Mouse (Mus musculus): ENCODE data around the gene Pard3b. TPM values are rescaled to one million over a fixed set of nuclear protein-coding genes. Genes with fewer than 3 reads are reported as not detected.

The Pard3b gene
- polyA plus RNA-seq, 1 experiment: 3.4 TPM

- no peaks in the 10 kb centered on the region for H3K27me3 ChIP-seq (replicated peaks; ENCODE audit: control insufficient read depth, insufficient read depth, low read length)
- no peak for TF ChIP-seq POLR2A (IDR thresholded peaks at IDR 0.05; ENCODE audit: low read depth, low read length)
- no peak for TF ChIP-seq CTCF (conservative IDR thresholded peaks at IDR 0.05; ENCODE audit: insufficient read depth, insufficient read length, low read depth, low read length)
- DNase-seq: no peak
- H3K4me3 ChIP-seq (ENCODE audit: insufficient read depth, low read depth, low read length): no peak overlapping the region
- H3K27ac ChIP-seq (ENCODE audit: insufficient read depth, low read depth, low read length): peak overlapping the region; percentile 9; the same call in 1 of the 2 replicates
- H3K4me1 ChIP-seq (ENCODE audit: control insufficient read depth, insufficient read depth, low read length): no peaks in the 10 kb centered on the region
- H3K36me3 ChIP-seq (ENCODE audit: control insufficient read depth, insufficient read depth, low read length): no peaks in the 10 kb centered on the region
- 75% methylated on average over 10 of the region's 10 CpGs for WGBS
These were observed 778.2 kb downstream of the Pard3b start for GRCm38 (mm10) chr1:62416627-62417374.

- Histone ChIP-seq H3K36me3 (ENCODE audit: control insufficient read depth, insufficient read depth, low read length) (no peaks in the 10 kb centered on the region), H3K4me1 (ENCODE audit: control insufficient read depth, insufficient read depth, low read length) (peaks cover 3% of the 10 kb centered on the region; the same call in 1 of the 2 replicates), H3K27me3 (replicated peaks; ENCODE audit: control insufficient read depth, insufficient read depth, low read length) (no peaks in the 10 kb centered on the region), H3K27ac (ENCODE audit: insufficient read depth, low read depth, low read length) (peak overlapping the region; percentile 68), H3K4me3 (ENCODE audit: insufficient read depth, low read depth, low read length) (no peak overlapping the region)
- 44% methylated on average over 10 of the region's 10 CpGs for WGBS
- DNase-seq: peak; percentile 74
- TF ChIP-seq CTCF (conservative IDR thresholded peaks at IDR 0.05; ENCODE audit: insufficient read depth, insufficient read length, low read depth, low read length): no peak
- no peak for TF ChIP-seq POLR2A (IDR thresholded peaks at IDR 0.05; ENCODE audit: low read depth, low read length)
These were observed 784.4 kb downstream of the Pard3b start for GRCm38 (mm10) chr1:62422896-62423650.

- TF ChIP-seq POLR2A (IDR thresholded peaks at IDR 0.05; ENCODE audit: low read depth, low read length) (no peak), CTCF (conservative IDR thresholded peaks at IDR 0.05; ENCODE audit: insufficient read depth, insufficient read length, low read depth, low read length) (no peak)
- no peak overlapping the region for H3K27ac ChIP-seq (ENCODE audit: insufficient read depth, low read depth, low read length)
- H3K36me3 ChIP-seq (ENCODE audit: control insufficient read depth, insufficient read depth, low read length): no peaks in the 10 kb centered on the region
- WGBS: 55% methylated on average over 2 of the region's 2 CpGs
- DNase-seq: no peak
- peaks cover 3% of the 10 kb centered on the region; the same call in 1 of the 2 replicates for H3K4me1 ChIP-seq (ENCODE audit: control insufficient read depth, insufficient read depth, low read length)
- H3K27me3 ChIP-seq (replicated peaks; ENCODE audit: control insufficient read depth, insufficient read depth, low read length): no peaks in the 10 kb centered on the region
- H3K4me3 ChIP-seq (ENCODE audit: insufficient read depth, low read depth, low read length): no peak overlapping the region
These were observed 786.7 kb downstream of the Pard3b start for GRCm38 (mm10) chr1:62425369-62425768.

GRCm38 (mm10) chr1:62428736-62429135 lies 790.1 kb downstream of the Pard3b start:
- no peaks in the 10 kb centered on the region for H3K36me3 ChIP-seq (ENCODE audit: control insufficient read depth, insufficient read depth, low read length)
- peak overlapping the region; percentile 36; the same call in 1 of the 2 replicates for H3K27ac ChIP-seq (ENCODE audit: insufficient read depth, low read depth, low read length)
- peak; percentile 67 for DNase-seq
- H3K4me3 ChIP-seq (ENCODE audit: insufficient read depth, low read depth, low read length): no peak overlapping the region
- WGBS: 70% methylated on average over 6 of the region's 6 CpGs
- no peaks in the 10 kb centered on the region for H3K4me1 ChIP-seq (ENCODE audit: control insufficient read depth, insufficient read depth, low read length)
- no peak for TF ChIP-seq CTCF (conservative IDR thresholded peaks at IDR 0.05; ENCODE audit: insufficient read depth, insufficient read length, low read depth, low read length)
- TF ChIP-seq POLR2A (IDR thresholded peaks at IDR 0.05; ENCODE audit: low read depth, low read length): no peak
- H3K27me3 ChIP-seq (replicated peaks; ENCODE audit: control insufficient read depth, insufficient read depth, low read length): no peaks in the 10 kb centered on the region

- H3K27ac ChIP-seq (ENCODE audit: insufficient read depth, low read depth, low read length): no peak overlapping the region
- DNase-seq: no peak
- no peaks in the 10 kb centered on the region for H3K27me3 ChIP-seq (replicated peaks; ENCODE audit: control insufficient read depth, insufficient read depth, low read length)
- no peak for TF ChIP-seq POLR2A (IDR thresholded peaks at IDR 0.05; ENCODE audit: low read depth, low read length)
- no peak overlapping the region for H3K4me3 ChIP-seq (ENCODE audit: insufficient read depth, low read depth, low read length)
- no peaks in the 10 kb centered on the region for H3K36me3 ChIP-seq (ENCODE audit: control insufficient read depth, insufficient read depth, low read length)
- 90% methylated on average over 17 of the region's 17 CpGs for WGBS
- H3K4me1 ChIP-seq (ENCODE audit: control insufficient read depth, insufficient read depth, low read length): no peaks in the 10 kb centered on the region
These were observed 790.9 kb downstream of the Pard3b start for GRCm38 (mm10) chr1:62429333-62430182.

- Histone ChIP-seq H3K4me3 (ENCODE audit: insufficient read depth, low read depth, low read length) (no peak overlapping the region), H3K27me3 (replicated peaks; ENCODE audit: control insufficient read depth, insufficient read depth, low read length) (no peaks in the 10 kb centered on the region), H3K27ac (ENCODE audit: insufficient read depth, low read depth, low read length) (no peak overlapping the region), H3K4me1 (ENCODE audit: control insufficient read depth, insufficient read depth, low read length) (no peaks in the 10 kb centered on the region), H3K36me3 (ENCODE audit: control insufficient read depth, insufficient read depth, low read length) (no peaks in the 10 kb centered on the region)
- TF ChIP-seq CTCF (conservative IDR thresholded peaks at IDR 0.05; ENCODE audit: insufficient read depth, insufficient read length, low read depth, low read length) (no peak), POLR2A (IDR thresholded peaks at IDR 0.05; ENCODE audit: low read depth, low read length) (no peak)
- WGBS: 88% methylated on average over 6 of the region's 6 CpGs
- DNase-seq: no peak
These were observed 792.4 kb downstream of the Pard3b start for GRCm38 (mm10) chr1:62431054-62431453.

Data from kidney, adult 2 months (tissue).